Mouse (Mus musculus): ENCODE results near the gene Nav2. TPM values are rescaled to one million over a fixed set of nuclear protein-coding genes. Genes with fewer than 3 reads are reported as not detected.

The Nav2 gene
- total and polyA plus RNA-seq, 3 experiments, result under 0.01 TPM; not detected in 2

- Histone ChIP-seq H3K9me3 (replicated peaks; ENCODE audit: low read length) (no peaks in the 10 kb centered on the region), H3K27ac (ENCODE audit: insufficient read depth, low read depth) (no peak overlapping the region), H3K4me3 (replicated peaks in 1 of 3; ENCODE audit: low read depth in 2 of 3, low read length in 2 of 3, poor library complexity in 1 of 3) (no peak overlapping the region), H3K79me2 (replicated peaks; ENCODE audit: control insufficient read depth, extremely low read depth, insufficient read depth, poor library complexity, severe bottlenecking) (no peaks in the 10 kb centered on the region), H3K4me2 (ENCODE audit: insufficient read depth, low read depth, poor library complexity, severe bottlenecking) (no peak overlapping the region; the same call in 1 of the 2 replicates), H3K9ac (ENCODE audit: insufficient read depth, low read depth) (no peak overlapping the region), H3K27me3 (replicated peaks) (peaks cover 12% of the 10 kb centered on the region), H3K4me1 (ENCODE audit: control insufficient read depth in 1 of 2, insufficient read depth in 2 of 2) (peaks cover 0 to 18% of the 10 kb centered on the region in 2 experiments; a peak in 2 of 4 replicates), H3K36me3 (replicated peaks in 1 of 2; ENCODE audit: control insufficient read depth in 1 of 2, insufficient read depth in 1 of 2, low read length in 1 of 2) (no peaks in the 10 kb centered on the region)
- TF ChIP-seq USF1 (IDR thresholded peaks at IDR 0.05; ENCODE audit: low read depth, low read length), result no peak
- no peak for TF ChIP-seq MEF2A (IDR thresholded peaks at IDR 0.05; ENCODE audit: borderline replicate concordance, low read depth, low read length)
- dilution Hi-C loops (cut with MboI; ENCODE audit: extremely low pct_ligation_motif_present, extremely low pct_unique_long_range_greater_than_20kb, low sequenced_read_pairs) (no loop called here), in situ Hi-C loops (cut with MboI; ENCODE audit: low pct_ligation_motif_present, low pct_unique_long_range_greater_than_20kb, low sequenced_read_pairs) (no loop called here)
- peak; percentile 6 for DNase-seq (ENCODE audit: extremely low read depth)
Observed at GRCm38 (mm10) chr7:49496766-49497425, 588.4 kb downstream of the Nav2 start.

- H3K4me2 ChIP-seq (ENCODE audit: insufficient read depth, low read depth, poor library complexity, severe bottlenecking), result no peak overlapping the region
- in situ Hi-C loops (cut with MboI; ENCODE audit: low pct_ligation_motif_present, low pct_unique_long_range_greater_than_20kb, low sequenced_read_pairs), result no loop called here
- no peak overlapping the region for H3K4me3 ChIP-seq (replicated peaks in 1 of 3; ENCODE audit: low read depth in 2 of 3, low read length in 2 of 3, poor library complexity in 1 of 3)
Observed at GRCm38 (mm10) chr7:49497426-49497892, 588.9 kb downstream of the Nav2 start.

GRCm38 (mm10) chr7:49499598-49499997, 591.1 kb downstream of the Nav2 start:
- no peak for TF ChIP-seq HCFC1 (IDR thresholded peaks at IDR 0.05; ENCODE audit: low read depth, low read length)
- TF ChIP-seq UBTF (IDR thresholded peaks at IDR 0.05; ENCODE audit: low read depth, low read length), result no peak
- TF ChIP-seq ZMIZ1 (IDR thresholded peaks at IDR 0.05; ENCODE audit: low read depth, low read length), result no peak
- no peak for TF ChIP-seq NRF1 (IDR thresholded peaks at IDR 0.05; ENCODE audit: low read depth, low read length)
- no peak for TF ChIP-seq MXI1 (IDR thresholded peaks at IDR 0.05; ENCODE audit: low read depth, low read length)
- TF ChIP-seq USF1 (IDR thresholded peaks at IDR 0.05; ENCODE audit: low read depth, low read length), result no peak
- TF ChIP-seq KAT2A (IDR thresholded peaks at IDR 0.05; ENCODE audit: insufficient replicate concordance, low read length), result no peak
- no peak for DNase-seq (ENCODE audit: extremely low read depth)
- H3K9ac ChIP-seq (ENCODE audit: insufficient read depth, low read depth), result no peak overlapping the region
- peaks cover 27% of the 10 kb centered on the region for H3K27me3 ChIP-seq (replicated peaks)
- no peak overlapping the region for H3K4me2 ChIP-seq (ENCODE audit: insufficient read depth, low read depth, poor library complexity, severe bottlenecking)
- H3K79me2 ChIP-seq (replicated peaks; ENCODE audit: control insufficient read depth, extremely low read depth, insufficient read depth, poor library complexity, severe bottlenecking), result no peaks in the 10 kb centered on the region
- H3K4me1 ChIP-seq (ENCODE audit: control insufficient read depth in 1 of 2, insufficient read depth in 2 of 2), result peaks cover 0 to 13% of the 10 kb centered on the region in 2 experiments; a peak in 2 of 4 replicates
- no peaks in the 10 kb centered on the region for H3K36me3 ChIP-seq (replicated peaks in 1 of 2; ENCODE audit: control insufficient read depth in 1 of 2, insufficient read depth in 1 of 2, low read length in 1 of 2)
- H3K27ac ChIP-seq (ENCODE audit: insufficient read depth, low read depth), result no peak overlapping the region
- in situ Hi-C loops (cut with MboI; ENCODE audit: low pct_ligation_motif_present, low pct_unique_long_range_greater_than_20kb, low sequenced_read_pairs) (no loop called here), dilution Hi-C loops (cut with MboI; ENCODE audit: extremely low pct_ligation_motif_present, extremely low pct_unique_long_range_greater_than_20kb, low sequenced_read_pairs) (no loop called here)
- H3K4me3 ChIP-seq (replicated peaks in 1 of 3; ENCODE audit: low read depth in 2 of 3, low read length in 2 of 3, poor library complexity in 1 of 3), result no peak overlapping the region
- H3K9me3 ChIP-seq (replicated peaks; ENCODE audit: low read length), result no peaks in the 10 kb centered on the region

More at GRCm38 (mm10) chr7:49497426-49497892, 588.9 kb downstream of the Nav2 start:
- no peaks in the 10 kb centered on the region for H3K9me3 ChIP-seq (replicated peaks; ENCODE audit: low read length)
- TF ChIP-seq SIN3A (IDR thresholded peaks at IDR 0.05; ENCODE audit: low read length) (no peak), USF1 (IDR thresholded peaks at IDR 0.05; ENCODE audit: low read depth, low read length) (no peak), RAD21 (IDR thresholded peaks at IDR 0.05; ENCODE audit: low read depth, low read length) (no peak), JUND (conservative IDR thresholded peaks at IDR 0.05; ENCODE audit: low read depth, low read length) (no peak), ZC3H11A (IDR thresholded peaks at IDR 0.05; ENCODE audit: low read depth, low read length) (no peak), ZMIZ1 (IDR thresholded peaks at IDR 0.05; ENCODE audit: low read depth, low read length) (no peak), CTCF (conservative IDR thresholded peaks at IDR 0.05 in 1 of 2, IDR thresholded peaks at IDR 0.05 in 1 of 2; ENCODE audit: low read depth in 2 of 2, low read length in 2 of 2) (no peak), POLR2AphosphoS2 (IDR thresholded peaks at IDR 0.05; ENCODE audit: low read depth, low read length) (no peak), CHD1 (IDR thresholded peaks at IDR 0.05; ENCODE audit: low read depth, low read length) (no peak), RCOR1 (conservative IDR thresholded peaks at IDR 0.05; ENCODE audit: low read depth, low read length) (no peak), POLR2A (IDR thresholded peaks at IDR 0.05; ENCODE audit: low read depth, low read length) (no peak), MAZ (IDR thresholded peaks at IDR 0.05; ENCODE audit: low read depth, low read length) (no peak), ZNF384 (IDR thresholded peaks at IDR 0.05; ENCODE audit: low read depth, low read length) (no peak), HCFC1 (IDR thresholded peaks at IDR 0.05; ENCODE audit: low read depth, low read length) (no peak), TCF12 (IDR thresholded peaks at IDR 0.05; ENCODE audit: low read depth, low read length) (no peak), MAX (IDR thresholded peaks at IDR 0.05; ENCODE audit: low read length) (no peak), NELFE (IDR thresholded peaks at IDR 0.05; ENCODE audit: low read depth, low read length) (no peak), ZKSCAN1 (IDR thresholded peaks at IDR 0.05; ENCODE audit: borderline replicate concordance, low read depth, low read length) (no peak), MAFK (IDR thresholded peaks at IDR 0.05; ENCODE audit: insufficient replicate concordance, low read length) (no peak)
- no peaks in the 10 kb centered on the region for H3K36me3 ChIP-seq (replicated peaks in 1 of 2; ENCODE audit: control insufficient read depth in 1 of 2, insufficient read depth in 1 of 2, low read length in 1 of 2)
- peaks cover 15% of the 10 kb centered on the region for H3K27me3 ChIP-seq (replicated peaks)
- peaks cover 0 to 18% of the 10 kb centered on the region in 2 experiments; a peak in 2 of 4 replicates for H3K4me1 ChIP-seq (ENCODE audit: control insufficient read depth in 1 of 2, insufficient read depth in 2 of 2)
- H3K27ac ChIP-seq (ENCODE audit: insufficient read depth, low read depth), result no peak overlapping the region
- dilution Hi-C loops (cut with MboI; ENCODE audit: extremely low pct_ligation_motif_present, extremely low pct_unique_long_range_greater_than_20kb, low sequenced_read_pairs), result no loop called here
- H3K9ac ChIP-seq (ENCODE audit: insufficient read depth, low read depth), result no peak overlapping the region
- H3K79me2 ChIP-seq (replicated peaks; ENCODE audit: control insufficient read depth, extremely low read depth, insufficient read depth, poor library complexity, severe bottlenecking), result no peaks in the 10 kb centered on the region
- no peak for DNase-seq (ENCODE audit: extremely low read depth)
